Mouse (Mus musculus): ENCODE data around the gene Ssh3. TPM values are rescaled to one million over a fixed set of nuclear protein-coding genes. Genes with fewer than 3 reads are reported as not detected.

The Ssh3 gene
- polyA plus RNA-seq, 1 experiment from 2014 or later, result 4.4 TPM

GRCm38 (mm10) chr19:4290749-4291148 is 21.8 kb upstream of the Ssh3 start:
- peaks cover 17% of the 10 kb centered on the region for H3K4me1 ChIP-seq
- H3K27me3 ChIP-seq (ENCODE audit: low read depth, poor library complexity, severe bottlenecking), result no peaks in the 10 kb centered on the region
- no peak for DNase-seq (ENCODE audit: low spot score)
- peaks cover 98% of the 10 kb centered on the region for H3K36me3 ChIP-seq
- 77% methylated on average over 15 of the region's 15 CpGs for WGBS
- H3K4me3 ChIP-seq, result no peak overlapping the region
- no peaks in the 10 kb centered on the region for H3K9me3 ChIP-seq (replicated peaks)
- H3K27ac ChIP-seq, result no peak overlapping the region

GRCm38 (mm10) chr19:4283653-4284052 is 14.7 kb upstream of the Ssh3 start:
- no peaks in the 10 kb centered on the region for H3K9me3 ChIP-seq (replicated peaks)
- no peak for DNase-seq (ENCODE audit: low spot score)
- peaks cover 42% of the 10 kb centered on the region for H3K36me3 ChIP-seq
- H3K4me1 ChIP-seq, result peaks cover 19% of the 10 kb centered on the region
- H3K27ac ChIP-seq, result peak overlapping the region; percentile 51; the same call in 1 of the 2 replicates
- WGBS, result 54% methylated on average over 7 of the region's 7 CpGs
- H3K4me3 ChIP-seq, result peak overlapping the region; percentile 77
- H3K27me3 ChIP-seq (ENCODE audit: low read depth, poor library complexity, severe bottlenecking), result peaks cover 18% of the 10 kb centered on the region

GRCm38 (mm10) chr19:4282898-4283553 is 14.0 kb upstream of the Ssh3 start, which contains the start of gene Ankrd13d:
Gene Ankrd13d (minus strand): TSS chr19:4283137.
- under 1% methylated on average over 50 of the region's 50 CpGs for WGBS
- Histone ChIP-seq H3K27ac (peak within 1 kb of the TSS; percentile 83), H3K4me3 (peak within 1 kb of the TSS; percentile 77), H3K4me1 (peaks cover 19% of the 10 kb centered on the region), H3K9me3 (replicated peaks) (no peaks in the 10 kb centered on the region), H3K36me3 (peaks cover 36% of the 10 kb centered on the region), H3K27me3 (ENCODE audit: low read depth, poor library complexity, severe bottlenecking) (peaks cover 18% of the 10 kb centered on the region)
- peak; percentile 92 for DNase-seq (ENCODE audit: low spot score)

- Histone ChIP-seq H3K9me3 (replicated peaks) (no peaks in the 10 kb centered on the region), H3K27ac (no peak overlapping the region), H3K4me3 (no peak overlapping the region), H3K36me3 (peaks cover 10% of the 10 kb centered on the region), H3K27me3 (ENCODE audit: low read depth, poor library complexity, severe bottlenecking) (peaks cover 18% of the 10 kb centered on the region), H3K4me1 (peaks cover 17% of the 10 kb centered on the region)
- WGBS, result 94% methylated on average over 9 of the region's 9 CpGs
- DNase-seq (ENCODE audit: low spot score), result no peak
Observed at GRCm38 (mm10) chr19:4280425-4280824, 11.4 kb upstream of the Ssh3 start.

GRCm38 (mm10) chr19:4279487-4279886 is 10.5 kb upstream of the Ssh3 start:
- Histone ChIP-seq H3K36me3 (peaks cover 6% of the 10 kb centered on the region), H3K9me3 (replicated peaks) (no peaks in the 10 kb centered on the region), H3K27me3 (ENCODE audit: low read depth, poor library complexity, severe bottlenecking) (peaks cover 18% of the 10 kb centered on the region), H3K27ac (no peak overlapping the region), H3K4me3 (no peak overlapping the region), H3K4me1 (peaks cover 17% of the 10 kb centered on the region)
- WGBS, result 88% methylated on average over 1 of the region's 1 CpGs
- no peak for DNase-seq (ENCODE audit: low spot score)

GRCm38 (mm10) chr19:4270972-4271371 is 2.0 kb upstream of the Ssh3 start:
- no peaks in the 10 kb centered on the region for H3K9me3 ChIP-seq (replicated peaks)
- H3K4me1 ChIP-seq, result peaks cover 12% of the 10 kb centered on the region
- H3K36me3 ChIP-seq, result no peaks in the 10 kb centered on the region
- H3K4me3 ChIP-seq, result no peak overlapping the region
- H3K27me3 ChIP-seq (ENCODE audit: low read depth, poor library complexity, severe bottlenecking), result peaks cover 58% of the 10 kb centered on the region
- H3K27ac ChIP-seq, result no peak overlapping the region
- 92% methylated on average over 11 of the region's 11 CpGs for WGBS
- no peak for DNase-seq (ENCODE audit: low spot score)

GRCm38 (mm10) chr19:4270187-4270586 is 1.2 kb upstream of the Ssh3 start:
- H3K27ac ChIP-seq, result no peak overlapping the region
- DNase-seq (ENCODE audit: low spot score), result no peak
- H3K36me3 ChIP-seq, result no peaks in the 10 kb centered on the region
- H3K4me1 ChIP-seq, result peaks cover 12% of the 10 kb centered on the region
- 71% methylated on average over 6 of the region's 6 CpGs for WGBS
- H3K27me3 ChIP-seq (ENCODE audit: low read depth, poor library complexity, severe bottlenecking), result peaks cover 64% of the 10 kb centered on the region
- H3K9me3 ChIP-seq (replicated peaks), result no peaks in the 10 kb centered on the region
- H3K4me3 ChIP-seq, result no peak overlapping the region

- DNase-seq (ENCODE audit: low spot score), result no peak
- WGBS, result 62% methylated on average over 4 of the region's 4 CpGs
- H3K36me3 ChIP-seq, result no peaks in the 10 kb centered on the region
- H3K4me1 ChIP-seq, result peaks cover 18% of the 10 kb centered on the region
- peaks cover 63% of the 10 kb centered on the region for H3K27me3 ChIP-seq (ENCODE audit: low read depth, poor library complexity, severe bottlenecking)
- H3K27ac ChIP-seq, result no peak overlapping the region
- no peaks in the 10 kb centered on the region for H3K9me3 ChIP-seq (replicated peaks)
- no peak overlapping the region for H3K4me3 ChIP-seq
Observed at GRCm38 (mm10) chr19:4265956-4266355, 3.0 kb downstream of the Ssh3 start.

- 95% methylated on average over 6 of the region's 6 CpGs for WGBS
- Histone ChIP-seq H3K4me3 (no peak overlapping the region), H3K4me1 (peaks cover 17% of the 10 kb centered on the region), H3K27me3 (ENCODE audit: low read depth, poor library complexity, severe bottlenecking) (peaks cover 47% of the 10 kb centered on the region), H3K36me3 (no peaks in the 10 kb centered on the region), H3K27ac (no peak overlapping the region), H3K9me3 (replicated peaks) (no peaks in the 10 kb centered on the region)
- no peak for DNase-seq (ENCODE audit: low spot score)
Observed at GRCm38 (mm10) chr19:4264171-4264780, 4.7 kb downstream of the Ssh3 start.

GRCm38 (mm10) chr19:4263702-4264101 is 5.3 kb downstream of the Ssh3 start:
- no peaks in the 10 kb centered on the region for H3K9me3 ChIP-seq (replicated peaks)
- DNase-seq (ENCODE audit: low spot score), result no peak
- peaks cover 41% of the 10 kb centered on the region for H3K27me3 ChIP-seq (ENCODE audit: low read depth, poor library complexity, severe bottlenecking)
- WGBS, result 67% methylated on average over 14 of the region's 14 CpGs
- H3K4me3 ChIP-seq, result no peak overlapping the region
- H3K27ac ChIP-seq, result no peak overlapping the region
- no peaks in the 10 kb centered on the region for H3K36me3 ChIP-seq
- peaks cover 11% of the 10 kb centered on the region for H3K4me1 ChIP-seq

- Histone ChIP-seq H3K36me3 (no peaks in the 10 kb centered on the region), H3K4me1 (peaks cover 11% of the 10 kb centered on the region; the same call in 1 of the 2 replicates), H3K4me3 (no peak overlapping the region), H3K27ac (no peak overlapping the region), H3K27me3 (ENCODE audit: low read depth, poor library complexity, severe bottlenecking) (peaks cover 31% of the 10 kb centered on the region), H3K9me3 (replicated peaks) (no peaks in the 10 kb centered on the region)
- 83% methylated on average over 6 of the region's 6 CpGs for WGBS
- no peak for DNase-seq (ENCODE audit: low spot score)
Observed at GRCm38 (mm10) chr19:4262756-4263155, 6.2 kb downstream of the Ssh3 start.

- H3K9me3 ChIP-seq (replicated peaks), result no peaks in the 10 kb centered on the region
- H3K27ac ChIP-seq, result no peak overlapping the region
- H3K4me3 ChIP-seq, result no peak overlapping the region
- H3K4me1 ChIP-seq, result peaks cover 16% of the 10 kb centered on the region
- DNase-seq (ENCODE audit: low spot score), result no peak
- 64% methylated on average over 8 of the region's 8 CpGs for WGBS
- H3K27me3 ChIP-seq (ENCODE audit: low read depth, poor library complexity, severe bottlenecking), result peaks cover 16% of the 10 kb centered on the region; the same call in 1 of the 2 replicates
- no peaks in the 10 kb centered on the region for H3K36me3 ChIP-seq
Observed at GRCm38 (mm10) chr19:4261038-4261698, 7.8 kb downstream of the Ssh3 start.

- peak overlapping the region; percentile 83 for H3K27ac ChIP-seq
Observed at GRCm38 (mm10) chr19:4257897-4258252, 11.1 kb downstream of the Ssh3 start.

More at GRCm38 (mm10) chr19:4257897-4258252, 11.1 kb downstream of the Ssh3 start:
- Histone ChIP-seq H3K36me3 (no peaks in the 10 kb centered on the region), H3K4me3 (peak overlapping the region; percentile 72), H3K27me3 (ENCODE audit: low read depth, poor library complexity, severe bottlenecking) (peaks cover 6% of the 10 kb centered on the region; the same call in 1 of the 2 replicates), H3K9me3 (replicated peaks) (no peaks in the 10 kb centered on the region), H3K4me1 (peaks cover 10% of the 10 kb centered on the region)
- DNase-seq (ENCODE audit: low spot score), result no peak
- 22% methylated on average over 12 of the region's 12 CpGs for WGBS

Data from limb, embryonic 10.5 days (tissue).